Mouse (Mus musculus): ENCODE measurements at regions not wholly inside any gene's neighbourhood (a gene's known extent, or its start where the extent isn't known, plus 50 kb on each side); places are given as distances from the start of the nearest gene placed in this dataset.

GRCm38 (mm10) chr7:113148700-113149099 is 58.6 kb upstream of the Arntl start:
- H3K9ac ChIP-seq (replicated peaks) = no peak overlapping the region
- no peak overlapping the region for H3K4me3 ChIP-seq (replicated peaks)
- H3K9me3 ChIP-seq (replicated peaks) = no peaks in the 10 kb centered on the region
- 0 out of 2 replicates have a peak, but pooled peaks cover 7% of the 10 kb centered on the region for H3K4me1 ChIP-seq
- ATAC-seq (ENCODE audit: low FRiP score) = no peak
- no peaks in the 10 kb centered on the region for H3K36me3 ChIP-seq
- no peaks in the 10 kb centered on the region for H3K27me3 ChIP-seq (replicated peaks)
- no peak overlapping the region for H3K4me2 ChIP-seq
- 92% methylated on average over 6 of the region's 6 CpGs for WGBS
- no peak overlapping the region for H3K27ac ChIP-seq (replicated peaks)

GRCm38 (mm10) chr7:113149966-113150470 is 57.2 kb upstream of the Arntl start:
- H3K9ac ChIP-seq (replicated peaks) = no peak overlapping the region
- no peak overlapping the region for H3K4me2 ChIP-seq
- no peaks in the 10 kb centered on the region for H3K27me3 ChIP-seq (replicated peaks)
- ATAC-seq (ENCODE audit: low FRiP score) = no peak
- no peaks in the 10 kb centered on the region for H3K36me3 ChIP-seq
- H3K4me1 ChIP-seq = 0 out of 2 replicates have a peak, but pooled peaks cover 7% of the 10 kb centered on the region
- H3K27ac ChIP-seq (replicated peaks) = no peak overlapping the region
- 84% methylated on average over 4 of the region's 4 CpGs for WGBS
- no peak overlapping the region for H3K4me3 ChIP-seq (replicated peaks)
- no peaks in the 10 kb centered on the region for H3K9me3 ChIP-seq (replicated peaks)

- no peak overlapping the region for H3K4me2 ChIP-seq
- no peak overlapping the region for H3K9ac ChIP-seq (replicated peaks)
- WGBS = 68% methylated on average over 6 of the region's 6 CpGs
- no peak for ATAC-seq (ENCODE audit: low FRiP score)
- 0 out of 2 replicates have a peak, but pooled peaks cover 7% of the 10 kb centered on the region for H3K4me1 ChIP-seq
- H3K27me3 ChIP-seq (replicated peaks) = no peaks in the 10 kb centered on the region
- H3K27ac ChIP-seq (replicated peaks) = no peak overlapping the region
- no peaks in the 10 kb centered on the region for H3K36me3 ChIP-seq
- no peaks in the 10 kb centered on the region for H3K9me3 ChIP-seq (replicated peaks)
- H3K4me3 ChIP-seq (replicated peaks) = no peak overlapping the region
These were observed 56.5 kb upstream of the Arntl start for GRCm38 (mm10) chr7:113150789-113151188.

- Histone ChIP-seq H3K4me1 (0 out of 2 replicates have a peak, but pooled peaks cover 9% of the 10 kb centered on the region), H3K4me2 (no peak overlapping the region), H3K27me3 (replicated peaks) (no peaks in the 10 kb centered on the region), H3K27ac (replicated peaks) (0 out of 2 replicates have a peak overlapping the region, but pooled peaks have one; percentile 30), H3K9me3 (replicated peaks) (no peaks in the 10 kb centered on the region), H3K9ac (replicated peaks) (no peak overlapping the region), H3K4me3 (replicated peaks) (no peak overlapping the region), H3K36me3 (no peaks in the 10 kb centered on the region)
- 76% methylated on average over 6 of the region's 6 CpGs for WGBS
- no peak for ATAC-seq (ENCODE audit: low FRiP score)
These were observed 55.8 kb upstream of the Arntl start for GRCm38 (mm10) chr7:113151499-113151898.

GRCm38 (mm10) chr7:113153386-113153785 is 53.9 kb upstream of the Arntl start:
- Histone ChIP-seq H3K4me1 (peaks cover 14% of the 10 kb centered on the region; the same call in 1 of the 2 replicates), H3K27me3 (replicated peaks) (no peaks in the 10 kb centered on the region), H3K9me3 (replicated peaks) (no peaks in the 10 kb centered on the region), H3K9ac (replicated peaks) (no peak overlapping the region), H3K4me3 (replicated peaks) (no peak overlapping the region), H3K4me2 (no peak overlapping the region), H3K27ac (replicated peaks) (no peak overlapping the region), H3K36me3 (no peaks in the 10 kb centered on the region)
- no peak for ATAC-seq (ENCODE audit: low FRiP score)
- 83% methylated on average over 2 of the region's 2 CpGs for WGBS

- Histone ChIP-seq H3K4me3 (replicated peaks) (no peak overlapping the region), H3K36me3 (no peaks in the 10 kb centered on the region), H3K27me3 (replicated peaks) (no peaks in the 10 kb centered on the region), H3K4me1 (peaks cover 14% of the 10 kb centered on the region; the same call in 1 of the 2 replicates), H3K9ac (replicated peaks) (no peak overlapping the region), H3K9me3 (replicated peaks) (no peaks in the 10 kb centered on the region), H3K4me2 (no peak overlapping the region), H3K27ac (replicated peaks) (no peak overlapping the region)
- ATAC-seq (ENCODE audit: low FRiP score) = no peak
- 82% methylated on average over 4 of the region's 4 CpGs for WGBS
These were observed 53.2 kb upstream of the Arntl start for GRCm38 (mm10) chr7:113154066-113154465.

GRCm38 (mm10) chr7:113156366-113156765 is 50.9 kb upstream of the Arntl start:
- no peak overlapping the region for H3K27ac ChIP-seq (replicated peaks)
- no peak overlapping the region for H3K9ac ChIP-seq (replicated peaks)
- H3K27me3 ChIP-seq (replicated peaks) = no peaks in the 10 kb centered on the region
- H3K4me1 ChIP-seq = peaks cover 13% of the 10 kb centered on the region; the same call in 1 of the 2 replicates
- no peaks in the 10 kb centered on the region for H3K9me3 ChIP-seq (replicated peaks)
- WGBS = 56% methylated on average over 5 of the region's 5 CpGs
- no peaks in the 10 kb centered on the region for H3K36me3 ChIP-seq
- no peak overlapping the region for H3K4me3 ChIP-seq (replicated peaks)
- no peak overlapping the region for H3K4me2 ChIP-seq
- no peak for ATAC-seq (ENCODE audit: low FRiP score)

- ATAC-seq (ENCODE audit: low FRiP score) = no peak
- WGBS = 54% methylated on average over 12 of the region's 12 CpGs
These were observed 50.2 kb upstream of the Arntl start for GRCm38 (mm10) chr7:113156861-113157747.

More at GRCm38 (mm10) chr7:113156861-113157747, 50.2 kb upstream of the Arntl start:
- Histone ChIP-seq H3K4me1 (peaks cover 9% of the 10 kb centered on the region; the same call in 1 of the 2 replicates), H3K9ac (replicated peaks) (no peak overlapping the region), H3K27ac (replicated peaks) (no peak overlapping the region; the same call in 1 of the 2 replicates), H3K9me3 (replicated peaks) (no peaks in the 10 kb centered on the region), H3K4me3 (replicated peaks) (no peak overlapping the region), H3K4me2 (no peak overlapping the region), H3K36me3 (no peaks in the 10 kb centered on the region), H3K27me3 (replicated peaks) (no peaks in the 10 kb centered on the region)
